Mouse (Mus musculus): ENCODE data around the gene Fat3. TPM values are rescaled to one million over a fixed set of nuclear protein-coding genes. Genes with fewer than 3 reads are reported as not detected.

Gene Fat3
- polyA plus RNA-seq, 1 experiment, result not detected

DNA sequence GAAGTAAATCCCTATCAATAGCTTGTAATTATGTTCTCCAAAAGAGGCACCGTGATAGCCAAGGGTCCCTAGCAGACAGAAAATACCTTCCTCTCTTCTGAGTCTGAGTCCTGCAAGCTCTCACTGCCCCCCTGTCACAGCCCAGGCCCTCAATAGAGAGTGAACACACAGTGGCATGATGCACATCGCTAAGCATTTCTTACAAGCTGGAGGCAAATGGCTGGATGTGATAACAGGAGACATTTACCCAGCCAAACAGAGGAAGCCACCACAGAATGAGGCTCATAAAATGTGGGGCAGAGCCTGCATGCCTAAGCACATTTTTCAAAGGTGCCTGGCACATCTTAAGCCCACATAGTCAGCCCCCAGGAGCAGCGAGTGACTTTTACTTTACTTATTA lies 288.5 kb downstream of the Fat3 start:
- H3K27me3 ChIP-seq (ENCODE audit: control insufficient read depth, insufficient read depth, insufficient read length), result peaks cover 3% of the 10 kb centered on the region
- no peak for TF ChIP-seq MAX (IDR thresholded peaks at IDR 0.05)
- TF ChIP-seq MYOG (IDR thresholded peaks at IDR 0.05; ENCODE audit: control insufficient read depth, extremely low read depth, insufficient read length), result no peak
- no peak for TF ChIP-seq CTCF (IDR thresholded peaks at IDR 0.05; ENCODE audit: control insufficient read depth, insufficient read depth, insufficient read length)
- TF ChIP-seq CEBPB (IDR thresholded peaks at IDR 0.05; ENCODE audit: low read depth), result no peak
- TF ChIP-seq MYOD1 (IDR thresholded peaks at IDR 0.05; ENCODE audit: control insufficient read depth, insufficient read length, low read depth), result no peak
- no peak for TF ChIP-seq FOSL1 (IDR thresholded peaks at IDR 0.05; ENCODE audit: insufficient read depth, low read length, poor library complexity, severe bottlenecking)
- no peak for TF ChIP-seq USF1 (IDR thresholded peaks at IDR 0.05; ENCODE audit: low read depth)
- H3ac ChIP-seq (ENCODE audit: control insufficient read depth, insufficient read length, low read depth), result no peak overlapping the region
- no peaks in the 10 kb centered on the region for H3K36me3 ChIP-seq (ENCODE audit: control insufficient read depth, insufficient read depth)
- H3K4me3 ChIP-seq (ENCODE audit: insufficient read depth, poor library complexity, severe bottlenecking), result no peak overlapping the region
- no peaks in the 10 kb centered on the region for H3K79me3 ChIP-seq (ENCODE audit: low read depth)
- no peaks in the 10 kb centered on the region for H3K79me2 ChIP-seq (ENCODE audit: control insufficient read depth, insufficient read depth)

- Histone ChIP-seq H3ac (ENCODE audit: control insufficient read depth, insufficient read length, low read depth) (no peak overlapping the region), H3K36me3 (ENCODE audit: control insufficient read depth, insufficient read depth) (no peaks in the 10 kb centered on the region), H3K79me3 (ENCODE audit: low read depth) (no peaks in the 10 kb centered on the region), H3K79me2 (ENCODE audit: control insufficient read depth, insufficient read depth) (no peaks in the 10 kb centered on the region), H3K4me3 (ENCODE audit: insufficient read depth, poor library complexity, severe bottlenecking) (no peak overlapping the region), H3K27me3 (ENCODE audit: control insufficient read depth, insufficient read depth, insufficient read length) (peaks cover 3% of the 10 kb centered on the region)
- TF ChIP-seq USF1 (IDR thresholded peaks at IDR 0.05; ENCODE audit: low read depth), result no peak
These were observed 288.9 kb downstream of the Fat3 start for GRCm38 (mm10) chr9:16212163-16212562.

DNA sequence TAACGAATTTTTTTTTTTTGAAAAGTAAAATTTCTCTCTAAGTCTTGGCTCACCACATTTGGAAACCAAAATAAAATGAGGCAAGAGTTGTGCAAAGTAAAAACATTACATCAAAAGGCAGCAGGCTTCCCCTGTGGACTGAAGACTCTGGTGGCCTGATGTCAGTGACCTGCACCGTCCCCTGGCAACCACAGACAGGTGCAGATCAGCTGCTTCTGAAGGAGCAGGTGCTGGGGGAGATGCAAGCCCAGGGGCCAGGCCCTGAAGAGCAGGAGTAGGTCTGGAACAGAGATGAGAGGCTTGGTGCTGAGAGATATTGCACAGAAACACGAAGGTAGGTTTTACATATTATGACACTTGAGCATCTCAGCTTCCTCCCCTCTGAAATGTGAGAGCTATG lies 289.6 kb downstream of the Fat3 start:
- Histone ChIP-seq H3ac (ENCODE audit: control insufficient read depth, insufficient read length, low read depth) (no peak overlapping the region), H3K27me3 (ENCODE audit: control insufficient read depth, insufficient read depth, insufficient read length) (peaks cover 3% of the 10 kb centered on the region), H3K36me3 (ENCODE audit: control insufficient read depth, insufficient read depth) (no peaks in the 10 kb centered on the region), H3K79me2 (ENCODE audit: control insufficient read depth, insufficient read depth) (no peaks in the 10 kb centered on the region), H3K79me3 (ENCODE audit: low read depth) (no peaks in the 10 kb centered on the region), H3K4me3 (ENCODE audit: insufficient read depth, poor library complexity, severe bottlenecking) (no peak overlapping the region)
- TF ChIP-seq USF1 (IDR thresholded peaks at IDR 0.05; ENCODE audit: low read depth) (no peak), MAX (IDR thresholded peaks at IDR 0.05) (no peak), MYOG (IDR thresholded peaks at IDR 0.05; ENCODE audit: control insufficient read depth, extremely low read depth, insufficient read length) (no peak), MYOD1 (IDR thresholded peaks at IDR 0.05; ENCODE audit: control insufficient read depth, insufficient read length, low read depth) (no peak), FOSL1 (IDR thresholded peaks at IDR 0.05; ENCODE audit: insufficient read depth, low read length, poor library complexity, severe bottlenecking) (no peak), CEBPB (IDR thresholded peaks at IDR 0.05; ENCODE audit: low read depth) (no peak), CTCF (IDR thresholded peaks at IDR 0.05; ENCODE audit: control insufficient read depth, insufficient read depth, insufficient read length) (no peak)

DNA sequence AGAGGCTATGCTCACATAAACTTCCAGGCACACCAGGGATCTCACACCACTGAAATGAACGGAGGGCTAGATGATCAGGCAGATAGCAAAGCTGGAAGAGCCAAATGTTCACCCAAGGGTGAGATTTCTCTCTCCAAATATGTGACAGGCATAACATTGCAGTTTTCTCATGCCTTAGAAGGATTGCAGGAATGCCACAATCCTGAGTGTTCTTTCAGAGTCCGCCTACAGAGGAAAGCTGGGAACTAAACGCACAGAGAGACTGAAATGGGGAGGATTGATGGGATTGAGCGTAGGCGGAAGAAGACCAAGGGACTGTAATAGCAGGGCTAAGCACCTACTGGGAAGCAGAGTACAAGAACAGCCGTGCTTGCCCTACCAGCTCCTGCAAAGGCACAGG lies 298.8 kb downstream of the Fat3 start:
- H3K79me3 ChIP-seq (ENCODE audit: low read depth), result no peaks in the 10 kb centered on the region
- no peaks in the 10 kb centered on the region for H3K79me2 ChIP-seq (ENCODE audit: control insufficient read depth, insufficient read depth)
- H3K4me3 ChIP-seq (ENCODE audit: insufficient read depth, poor library complexity, severe bottlenecking), result no peak overlapping the region
- H3ac ChIP-seq (ENCODE audit: control insufficient read depth, insufficient read length, low read depth), result no peak overlapping the region
- H3K27me3 ChIP-seq (ENCODE audit: control insufficient read depth, insufficient read depth, insufficient read length), result no peaks in the 10 kb centered on the region
- TF ChIP-seq MAX (IDR thresholded peaks at IDR 0.05), result no peak
- TF ChIP-seq CEBPB (IDR thresholded peaks at IDR 0.05; ENCODE audit: low read depth), result no peak
- H3K36me3 ChIP-seq (ENCODE audit: control insufficient read depth, insufficient read depth), result no peaks in the 10 kb centered on the region

- no peaks in the 10 kb centered on the region for H3K79me3 ChIP-seq (ENCODE audit: low read depth)
- no peaks in the 10 kb centered on the region for H3K27me3 ChIP-seq (ENCODE audit: control insufficient read depth, insufficient read depth, insufficient read length)
- no peak overlapping the region for H3ac ChIP-seq (ENCODE audit: control insufficient read depth, insufficient read length, low read depth)
- no peak overlapping the region for H3K4me3 ChIP-seq (ENCODE audit: insufficient read depth, poor library complexity, severe bottlenecking)
- TF ChIP-seq MYOG (IDR thresholded peaks at IDR 0.05; ENCODE audit: control insufficient read depth, extremely low read depth, insufficient read length), result no peak
- TF ChIP-seq CEBPB (IDR thresholded peaks at IDR 0.05; ENCODE audit: low read depth), result no peak
- no peak for TF ChIP-seq USF1 (IDR thresholded peaks at IDR 0.05; ENCODE audit: low read depth)
- H3K36me3 ChIP-seq (ENCODE audit: control insufficient read depth, insufficient read depth), result no peaks in the 10 kb centered on the region
- H3K79me2 ChIP-seq (ENCODE audit: control insufficient read depth, insufficient read depth), result no peaks in the 10 kb centered on the region
These were observed 300.1 kb downstream of the Fat3 start for GRCm38 (mm10) chr9:16200948-16201347.

GRCm38 (mm10) chr9:16186461-16186860 lies 314.6 kb downstream of the Fat3 start:
- Histone ChIP-seq H3K4me3 (ENCODE audit: insufficient read depth, poor library complexity, severe bottlenecking) (no peak overlapping the region), H3K36me3 (ENCODE audit: control insufficient read depth, insufficient read depth) (no peaks in the 10 kb centered on the region), H3K79me3 (ENCODE audit: low read depth) (no peaks in the 10 kb centered on the region), H3K79me2 (ENCODE audit: control insufficient read depth, insufficient read depth) (no peaks in the 10 kb centered on the region), H3K27me3 (ENCODE audit: control insufficient read depth, insufficient read depth, insufficient read length) (no peaks in the 10 kb centered on the region), H3ac (ENCODE audit: control insufficient read depth, insufficient read length, low read depth) (no peak overlapping the region)
- TF ChIP-seq MYOD1 (IDR thresholded peaks at IDR 0.05; ENCODE audit: control insufficient read depth, insufficient read length, low read depth) (no peak), MAX (IDR thresholded peaks at IDR 0.05) (no peak), MYOG (IDR thresholded peaks at IDR 0.05; ENCODE audit: control insufficient read depth, extremely low read depth, insufficient read length) (no peak), CTCF (IDR thresholded peaks at IDR 0.05; ENCODE audit: control insufficient read depth, insufficient read depth, insufficient read length) (no peak), FOSL1 (IDR thresholded peaks at IDR 0.05; ENCODE audit: insufficient read depth, low read length, poor library complexity, severe bottlenecking) (no peak), CEBPB (IDR thresholded peaks at IDR 0.05; ENCODE audit: low read depth) (no peak), USF1 (IDR thresholded peaks at IDR 0.05; ENCODE audit: low read depth) (no peak)

All from C2C12 (cell line).